Mouse (Mus musculus): Measurements from ENCODE around the gene F2.

The F2 gene

DNA sequence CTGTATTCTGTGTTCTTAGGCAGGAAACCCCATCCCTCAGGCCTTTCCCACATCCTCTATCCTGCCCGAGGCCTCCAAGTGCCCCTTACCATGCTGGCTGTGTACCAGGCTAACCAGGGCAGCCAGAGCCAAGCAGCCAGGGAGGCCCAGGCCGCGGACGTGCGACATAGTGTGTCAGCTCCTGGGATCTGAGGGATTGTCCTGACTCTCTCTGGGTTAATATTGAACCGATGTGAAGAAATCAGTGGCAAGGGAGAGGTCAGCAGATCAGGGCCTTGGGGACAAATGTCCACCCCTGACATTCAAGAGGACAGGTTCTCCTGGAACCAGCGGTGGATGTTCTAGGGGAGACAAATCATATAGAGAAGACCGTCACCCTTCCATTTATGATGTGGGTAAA, at the start of gene F2:
TSS of gene F2 (minus strand) at position 186 of the 400 bp plus-strand sequence.
- no peak for DNase-seq (ENCODE audit: low spot score in 2 of 2)

- DNase-seq (ENCODE audit: low spot score in 2 of 2) = no peak
Measured at GRCm38 (mm10) chr2:91683919-91684318, 47.7 kb upstream of the F2 start.

DNA sequence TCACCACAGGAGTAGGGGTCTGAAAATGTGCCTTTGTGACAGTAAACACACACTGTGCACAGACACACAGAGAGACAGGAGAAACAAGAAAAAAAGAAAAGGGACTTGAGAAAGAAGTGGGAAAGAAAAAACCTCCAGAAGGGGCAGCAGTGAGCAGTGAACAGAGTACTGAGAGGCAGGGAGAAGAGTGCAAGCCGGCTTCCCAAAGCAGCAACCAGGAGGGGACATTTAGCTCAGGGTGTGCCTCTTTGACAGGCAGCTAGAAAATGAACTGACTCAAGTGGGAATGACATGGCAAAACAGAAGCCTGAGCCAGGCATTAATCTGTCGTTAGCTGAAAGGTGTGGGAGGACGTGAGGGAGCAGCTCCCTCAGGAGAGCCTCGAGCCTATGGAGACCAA, 46.6 kb upstream of the F2 start:
- DNase-seq (ENCODE audit: low spot score in 2 of 2) = peak in 1 of 2 experiments; percentile 55

GRCm38 (mm10) chr2:91676961-91677360, 40.7 kb upstream of the F2 start:
- DNase-seq (ENCODE audit: low spot score in 2 of 2) = no peak

DNA sequence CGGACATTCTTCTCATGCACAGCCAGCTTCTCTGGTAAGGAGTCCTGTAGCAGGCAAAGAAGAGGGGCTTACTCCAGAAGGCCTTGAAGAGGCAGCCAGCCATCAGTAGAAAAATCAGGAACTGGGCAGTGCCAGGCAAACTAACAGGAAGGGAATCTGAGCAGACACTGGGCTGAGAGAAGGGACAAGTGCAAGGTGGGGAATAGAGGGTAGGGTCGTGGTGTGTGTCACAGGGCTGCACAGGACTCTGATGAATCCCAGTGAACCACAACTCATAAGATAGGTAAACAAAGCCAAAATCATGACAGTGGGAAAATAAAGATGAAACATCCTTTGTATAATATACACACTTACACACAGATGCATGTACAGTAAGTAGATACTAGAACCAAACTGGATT, 40.2 kb upstream of the F2 start:
- DNase-seq (ENCODE audit: low spot score in 2 of 2) = no peak

- DNase-seq (ENCODE audit: low spot score in 2 of 2) = no peak
Measured at GRCm38 (mm10) chr2:91674895-91675294, 38.7 kb upstream of the F2 start.

- DNase-seq (ENCODE audit: low spot score in 2 of 2) = no peak
Measured at GRCm38 (mm10) chr2:91673587-91673986, 37.4 kb upstream of the F2 start.

DNA sequence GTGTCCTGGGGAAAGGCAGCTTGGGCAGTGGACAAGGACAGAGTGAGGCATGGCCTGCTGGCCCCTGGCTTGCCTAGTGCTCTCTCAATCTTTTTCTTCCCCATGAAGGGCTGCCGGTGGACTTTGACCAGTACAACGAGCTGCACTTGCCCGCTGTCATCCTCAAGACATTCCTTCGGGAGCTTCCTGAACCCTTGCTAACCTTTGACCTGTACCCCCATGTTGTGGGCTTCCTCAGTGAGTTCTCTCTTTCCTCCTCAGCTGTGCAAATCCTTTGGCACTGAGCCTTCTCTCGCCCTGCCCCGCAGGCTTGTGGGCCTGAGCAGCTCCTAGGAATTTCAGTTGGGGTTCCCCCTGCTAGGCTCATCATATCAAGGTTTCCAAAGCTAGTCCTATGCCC, 33.8 kb upstream of the F2 start:
- no peak for DNase-seq (ENCODE audit: low spot score in 2 of 2)

DNA sequence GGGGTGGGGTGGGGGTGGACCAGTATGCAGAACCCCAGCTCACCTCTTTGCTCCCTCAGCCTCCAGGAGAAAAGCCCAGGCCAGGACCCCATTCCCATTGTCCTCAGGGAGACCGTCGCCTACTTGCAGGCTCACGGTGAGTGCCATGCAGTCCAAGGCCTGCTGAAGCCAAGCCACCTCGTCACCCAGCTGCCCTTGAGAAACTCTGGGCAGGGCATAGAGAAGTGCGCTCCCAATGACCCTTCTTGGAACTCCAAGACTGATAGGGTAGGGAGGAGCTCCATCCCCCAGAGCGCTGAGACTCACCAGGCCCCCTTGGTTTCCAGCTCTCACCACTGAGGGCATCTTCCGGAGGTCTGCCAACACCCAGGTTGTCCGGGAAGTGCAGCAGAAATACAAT, 33.1 kb upstream of the F2 start:
- no peak for DNase-seq (ENCODE audit: low spot score in 2 of 2)

- DNase-seq (ENCODE audit: low spot score in 2 of 2) = no peak
Measured at GRCm38 (mm10) chr2:91667747-91668146, 31.5 kb upstream of the F2 start.

DNA sequence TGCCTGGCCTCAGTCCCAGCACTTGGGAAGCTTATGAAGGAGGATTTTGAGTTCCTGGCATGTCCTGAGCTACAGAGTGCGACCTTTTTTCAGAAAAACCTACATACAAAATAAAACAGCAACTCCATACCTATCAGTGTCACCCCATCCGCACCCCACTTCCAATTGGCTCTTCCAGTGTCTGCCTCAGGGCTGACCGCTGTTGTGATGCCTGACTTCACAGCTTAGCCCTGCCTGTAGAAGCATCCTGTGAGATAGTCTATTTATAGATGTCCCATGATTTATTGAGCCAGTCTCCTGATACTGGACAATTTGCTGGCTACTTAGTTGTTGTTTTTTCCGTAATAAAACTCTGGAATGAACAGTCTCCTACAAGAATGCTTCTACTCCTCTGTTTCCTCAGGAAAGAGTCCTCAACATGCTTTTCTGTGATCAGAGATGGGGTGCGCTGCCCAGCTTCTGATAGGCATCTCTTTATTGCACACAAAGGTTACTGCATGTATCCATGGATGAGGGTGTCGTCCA, 30.2 kb upstream of the F2 start:
- DNase-seq (ENCODE audit: low spot score in 2 of 2) = no peak

GRCm38 (mm10) chr2:91664780-91665179, 28.6 kb upstream of the F2 start:
- no peak for DNase-seq (ENCODE audit: low spot score in 2 of 2)

GRCm38 (mm10) chr2:91660981-91661380, 24.8 kb upstream of the F2 start:
- DNase-seq (ENCODE audit: low spot score in 2 of 2) = no peak

GRCm38 (mm10) chr2:91659657-91660056, 23.4 kb upstream of the F2 start:
- DNase-seq (ENCODE audit: low spot score in 2 of 2) = no peak

DNA sequence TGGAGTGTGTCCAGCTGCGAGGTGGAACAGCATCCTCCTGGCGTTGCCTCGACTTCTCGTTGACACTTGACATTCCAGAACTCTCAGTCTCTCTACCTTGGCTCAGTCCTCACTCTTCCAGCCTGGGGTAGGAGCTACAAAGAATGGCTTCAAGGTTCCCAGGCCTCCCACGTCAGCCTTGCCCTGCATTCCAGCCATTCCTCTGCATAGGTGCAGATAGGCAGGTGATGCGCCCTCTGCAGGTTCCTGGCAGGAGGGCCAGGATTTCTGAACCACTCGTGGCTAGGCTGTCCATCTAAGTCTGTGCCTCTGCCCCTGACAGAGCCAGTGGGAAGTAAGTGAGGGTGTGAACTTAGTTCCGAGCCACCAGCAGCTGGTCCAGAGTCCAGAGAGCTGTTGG, 20.6 kb upstream of the F2 start:
- no peak for DNase-seq (ENCODE audit: low spot score in 2 of 2)

GRCm38 (mm10) chr2:91655827-91656226, 19.6 kb upstream of the F2 start:
- DNase-seq (ENCODE audit: low spot score in 2 of 2) = no peak

- DNase-seq (ENCODE audit: low spot score in 2 of 2) = no peak
Measured at GRCm38 (mm10) chr2:91655388-91655787, 19.2 kb upstream of the F2 start.

GRCm38 (mm10) chr2:91652863-91653262, 16.6 kb upstream of the F2 start:
- DNase-seq (ENCODE audit: low spot score in 2 of 2) = no peak

DNA sequence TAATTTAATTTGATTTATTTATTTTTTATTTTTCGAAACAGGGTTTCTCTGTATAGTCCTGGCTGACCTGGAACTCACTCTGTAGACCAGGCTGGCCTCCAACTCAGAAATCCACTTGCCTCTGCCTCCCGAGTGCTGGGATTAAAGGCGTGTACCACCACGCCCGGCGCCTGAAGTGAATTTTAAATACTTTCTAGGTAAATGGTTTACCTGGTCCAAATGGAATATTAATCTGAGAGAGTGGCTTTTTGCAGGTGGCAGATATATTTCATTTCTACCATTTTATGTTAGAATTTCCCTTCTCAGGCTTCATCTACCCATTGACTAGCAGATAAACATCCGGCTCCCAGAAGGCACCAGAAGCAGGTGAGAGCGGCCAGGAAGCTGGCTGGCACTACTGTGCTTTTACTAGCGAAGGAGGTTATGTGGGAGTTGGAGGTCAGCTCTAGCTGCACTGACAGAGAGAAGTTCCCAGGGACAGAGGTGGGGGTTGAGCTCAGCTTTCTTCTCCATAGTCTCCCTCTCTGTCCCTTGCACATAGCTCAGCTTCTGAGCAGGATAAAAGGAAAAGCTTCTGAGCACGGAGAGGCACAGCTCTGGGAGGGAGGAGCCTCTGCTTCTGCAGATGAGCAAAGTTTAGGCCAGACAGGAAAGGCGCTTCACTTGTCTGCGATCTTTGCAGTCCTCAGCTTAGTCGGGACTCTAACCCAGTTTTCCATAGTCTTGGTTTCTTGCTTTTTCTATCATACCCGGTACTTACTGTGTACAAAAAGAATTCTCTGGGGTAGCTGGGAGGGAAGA, 15.4 kb upstream of the F2 start:
- DNase-seq (ENCODE audit: low spot score in 2 of 2) = no peak

DNA sequence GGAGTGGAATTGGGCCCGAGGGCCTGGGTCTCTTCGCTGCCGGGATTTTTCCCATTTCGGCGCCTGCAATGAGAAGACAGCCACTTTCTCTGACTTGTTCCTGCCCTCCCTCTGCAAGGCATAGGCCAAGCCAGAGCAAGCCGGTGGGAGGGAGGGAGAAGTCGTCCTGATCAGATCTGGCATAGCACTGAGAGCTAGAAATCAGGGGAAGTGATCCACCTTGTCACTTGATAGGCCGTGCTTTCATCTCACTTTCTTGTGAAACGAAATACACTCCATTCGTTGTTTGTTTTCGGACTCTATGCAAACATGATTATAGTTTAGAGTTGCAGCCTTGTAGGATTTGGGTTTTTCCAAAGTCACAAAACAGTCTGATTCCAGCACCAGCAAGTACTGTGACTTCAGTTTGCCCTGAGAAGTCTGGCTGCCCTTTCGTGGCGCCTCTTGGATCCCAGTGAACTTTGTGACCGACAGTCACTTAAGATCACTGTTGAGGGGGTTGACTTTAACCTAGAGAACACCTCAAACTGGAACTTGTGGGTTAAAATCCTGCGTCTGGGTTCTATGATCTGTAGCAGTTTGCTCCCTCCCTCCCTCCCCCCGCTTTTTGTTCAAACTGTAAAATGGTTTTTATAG, 14.3 kb upstream of the F2 start:
- DNase-seq (ENCODE audit: low spot score in 2 of 2) = no peak

DNA sequence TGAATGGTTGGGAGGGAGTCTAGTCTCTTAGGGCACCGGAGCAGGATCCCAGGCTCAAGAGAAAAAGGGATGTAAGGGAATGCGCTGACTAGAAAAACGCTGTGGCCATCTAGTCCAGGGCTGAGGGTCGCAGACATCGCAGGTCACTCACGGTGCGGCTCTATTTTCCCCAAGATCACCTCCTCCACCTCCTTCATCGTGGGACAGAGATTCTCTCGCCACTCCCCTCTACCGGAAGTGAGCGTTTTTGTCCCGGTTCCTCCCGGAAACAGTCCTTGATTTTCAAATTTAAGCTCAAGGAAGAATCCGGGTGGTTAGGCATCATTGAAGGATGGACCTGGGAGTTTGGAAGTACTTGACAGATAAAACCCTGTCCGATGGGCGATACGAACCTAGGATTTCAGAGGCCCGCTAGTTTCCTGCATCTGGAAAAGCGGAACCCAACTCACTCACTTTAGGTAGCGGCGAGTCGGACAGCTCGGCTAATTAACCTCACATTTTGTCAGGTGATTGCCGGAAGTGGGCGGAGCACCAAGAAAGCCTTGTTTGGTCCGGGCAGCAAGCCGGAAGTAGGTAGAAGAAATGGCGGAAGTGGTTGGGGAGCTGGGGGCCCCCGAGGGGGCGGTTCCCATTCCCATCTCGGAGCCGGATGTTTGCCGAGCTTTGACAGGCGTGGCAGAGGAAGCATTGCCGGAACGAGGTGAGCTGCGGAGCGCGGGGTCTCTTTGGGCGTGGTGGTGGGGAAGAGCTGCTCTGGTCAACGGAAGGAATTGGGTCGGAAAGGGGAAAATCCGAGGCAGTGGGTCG, 13.5 kb upstream of the F2 start, which contains the start of the genes Zfp408 and Arhgap1:
TSS of gene Zfp408 (minus strand) at position 239 of the 807 bp plus-strand sequence.
TSS of gene Arhgap1 (plus strand) at position 308 of the 807 bp plus-strand sequence.
- DNase-seq (ENCODE audit: low spot score in 2 of 2) = peak; percentile 88 to 92

GRCm38 (mm10) chr2:91649152-91649551, 12.9 kb upstream of the F2 start:
- DNase-seq (ENCODE audit: low spot score in 2 of 2) = no peak
